Mouse (Mus musculus) B cell, adult 2 months (primary cell): Measurements from ENCODE around the gene Amn.

ENCODE experiments used
- DNase-seq, 2 experiments: peaks; one replicate each; pipeline ENCODE4 v3.0.0; 2022

Gene Amn

DNA sequence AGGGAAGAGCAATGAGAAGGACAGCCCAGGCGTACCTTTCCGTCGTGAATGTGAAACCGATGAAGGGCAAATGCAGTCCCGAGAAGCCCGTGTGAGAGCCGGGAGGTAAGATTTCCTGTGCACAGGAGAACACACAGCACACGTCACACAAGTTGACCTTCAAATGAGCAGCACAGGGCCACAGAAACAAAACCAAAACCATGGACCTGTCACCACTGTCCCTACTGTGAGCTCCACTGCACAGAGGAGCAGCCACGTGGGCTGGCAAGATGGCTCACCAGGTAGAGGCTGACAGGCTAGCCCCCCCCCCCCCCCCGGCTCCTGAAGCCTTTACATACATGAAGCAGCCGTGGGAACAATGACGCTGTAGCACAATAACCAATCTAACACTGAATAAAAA lies 54.1 kb downstream of the Amn start:
- no peak for DNase-seq

DNA sequence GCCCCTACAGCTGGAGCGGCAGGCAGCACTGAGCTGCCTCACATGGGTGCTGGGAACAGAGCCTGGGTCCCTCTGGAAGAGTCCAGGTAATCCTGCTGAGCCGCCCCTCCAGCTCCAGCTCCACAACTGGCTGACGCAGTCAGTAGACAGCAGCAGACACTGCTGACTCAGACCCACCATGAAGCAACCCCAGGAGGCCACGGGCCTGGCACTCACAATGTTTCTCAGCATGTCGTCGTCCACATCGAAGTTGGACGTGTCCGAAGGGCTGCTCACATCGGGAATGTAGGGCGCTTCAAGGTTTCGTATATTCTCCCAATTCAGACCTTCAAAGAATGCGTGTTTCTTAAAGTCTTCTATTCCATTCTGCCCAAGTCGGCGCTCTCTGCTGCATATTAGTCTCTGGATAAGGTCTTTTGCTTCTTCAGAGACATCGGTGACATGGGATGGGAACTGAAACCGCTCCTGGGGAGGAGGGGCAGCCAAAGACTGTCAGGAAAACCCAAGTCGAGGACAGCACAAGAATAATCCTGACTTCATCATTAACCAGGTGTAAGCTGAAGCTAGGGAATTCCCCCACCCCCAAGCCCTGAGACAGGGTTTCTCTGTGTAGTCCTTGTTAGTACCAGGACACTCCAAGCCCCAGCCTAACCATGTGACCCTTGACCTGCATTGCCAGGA lies 55.0 kb downstream of the Amn start:
- DNase-seq = no peak
